Mouse (Mus musculus) heart, postnatal 0 days (tissue): ENCODE measurements around the gene P4hb. TPM values are rescaled to one million over a fixed set of nuclear protein-coding genes. Genes with fewer than 3 reads are reported as not detected.

Experiments
- ATAC-seq: fragments of 200-750 bp; cut with Nextera tagmentation; 2 replicates; pipeline ENCODE4 v1.8.0; 2017; ENCODE audit warnings: low read depth, moderate number of reproducible peaks, moderate library complexity; ENCODE audit not compliant: insufficient read depth
- DNase-seq: peaks from one replicate; pipeline ENCODE4 v3.0.0-alpha.2; 2016; ENCODE audit warnings: low spot score
- H3K27ac ChIP-seq: fragments of 300-500 bp; sonication (generic); 2 replicates; pipeline ENCODE4 v1.5.1; 2014; ENCODE audit warnings: low read depth, mild to moderate bottlenecking
- H3K27me3 ChIP-seq: fragments of 300-500 bp; sonication (generic); 2 replicates; pipeline ENCODE4 v1.6.1; 2014; ENCODE audit warnings: low read length, mixed read lengths; ENCODE audit not compliant: control insufficient read depth, insufficient read depth
- H3K36me3 ChIP-seq: fragments of 300-500 bp; sonication (generic); replicated peaks from 2 replicates; pipeline ENCODE4 v1.6.1; 2014; ENCODE audit warnings: low read length, mixed read lengths; ENCODE audit not compliant: control insufficient read depth, insufficient read depth
- H3K4me1 ChIP-seq: fragments of 300-500 bp; sonication (generic); 2 replicates; pipeline ENCODE4 v1.6.1; 2014; ENCODE audit warnings: antibody characterized with exemption; ENCODE audit not compliant: control insufficient read depth, insufficient read depth
- H3K4me2 ChIP-seq: fragments of 300-500 bp; sonication (generic); 2 replicates; pipeline ENCODE4 v1.6.1; 2014; ENCODE audit warnings: low read depth, mild to moderate bottlenecking, low read length, moderate library complexity
- H3K4me3 ChIP-seq: fragments of 300-500 bp; sonication (generic); 2 replicates; pipeline ENCODE4 v1.5.1; 2014; ENCODE audit warnings: low read depth, low read length
- H3K9ac ChIP-seq: fragments of 300-500 bp; sonication (generic); replicated peaks from 2 replicates; pipeline ENCODE4 v1.6.1; 2014; ENCODE audit warnings: low read depth, low read length, mixed read lengths
- H3K9me3 ChIP-seq: fragments of 300-500 bp; sonication (generic); replicated peaks from 2 replicates; pipeline ENCODE4 v1.6.1; 2016; ENCODE audit warnings: low read length; ENCODE audit not compliant: control insufficient read depth
- CTCF ChIP-seq: IDR thresholded peaks from 2 replicates; pipeline ENCODE4 v1.5.1; 2016; ENCODE audit warnings: antibody characterized with exemption, control low read depth, low read depth
- EP300 ChIP-seq: IDR thresholded peaks from 2 replicates; pipeline ENCODE4 v1.6.1; 2016; ENCODE audit warnings: antibody characterized with exemption, low read depth
- WGBS: fragments of 180-500 bp; shearing (Covaris S2); extraction: QIAGEN DNeasy Blood & Tissue Kit; methylation state at CpG from one replicate; pipeline ENCODE4 v1.1.7; 2014; 5-methylcytosine and 5-hydroxymethylcytosine counted together
- polyA plus RNA-seq: library from polyadenylated mRNA; unstranded; fragments of >200 nt; fragmentation: Nextera tagmentation; extraction: Ambion mirVana; gene quantifications from 2 replicates; pipeline ENCODE4 v1.2.1, GENCODE M21; 2015
- total RNA-seq: library from RNA; depleted of rRNA; stranded (reverse); fragments of >200 nt; gene quantifications from 2 replicates; pipeline ENCODE4 v1.2.3, GENCODE M21; 2014; ENCODE audit warnings: low replicate concordance

P4hb gene
- total and polyA plus RNA-seq, 2 experiments from 2014 or later: 232 to 261 TPM

DNA sequence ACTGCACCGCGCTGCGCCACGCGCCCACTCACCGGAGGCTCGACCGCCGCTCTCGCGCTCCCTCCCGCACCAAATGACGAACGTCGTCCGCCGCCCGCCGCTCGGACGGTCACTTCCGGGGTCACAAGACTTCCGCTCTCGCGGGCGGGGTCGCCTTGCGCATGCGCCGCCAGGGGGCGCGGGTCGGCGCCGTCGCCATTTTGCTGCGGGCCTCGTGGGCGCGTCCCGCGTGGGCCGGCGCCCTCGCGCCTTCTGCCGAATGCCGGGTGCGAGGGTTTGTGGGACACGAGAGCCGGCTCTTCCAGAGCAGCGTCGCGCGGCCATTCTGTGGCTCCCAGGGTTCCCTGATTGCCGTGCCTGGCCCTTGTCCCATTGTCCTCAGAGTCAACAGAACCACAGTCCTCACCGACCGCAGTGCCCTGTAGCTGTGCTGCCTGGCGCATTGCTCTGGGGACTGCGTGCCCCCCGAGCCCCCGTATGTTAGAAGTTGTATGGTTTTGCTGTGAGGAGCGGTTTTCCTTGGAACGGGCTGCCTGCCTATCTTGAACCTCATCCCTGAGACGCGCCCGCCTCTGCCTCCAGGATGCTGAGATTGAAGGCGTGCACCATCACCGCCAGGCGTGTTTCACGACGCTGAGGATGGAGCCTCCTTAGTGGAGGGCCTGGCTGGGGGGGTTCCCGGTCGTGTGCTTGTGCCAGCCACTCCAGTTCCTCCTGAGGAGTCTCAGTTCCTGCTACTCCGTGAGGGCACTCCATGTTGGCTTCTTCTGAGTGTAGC is 8.6 kb upstream of the P4hb start, which contains the start of gene Arhgdia:
Gene Arhgdia, minus strand, starts transcription at position 135 of the 778 bp plus-strand sequence.
- peak; percentile 38 for TF ChIP-seq CTCF
- TF ChIP-seq EP300: no peak
- peaks cover 22% of the 10 kb centered on the region for H3K4me1 ChIP-seq
- DNase-seq: peak; percentile 79
- H3K36me3 ChIP-seq: peaks cover 47% of the 10 kb centered on the region
- no peaks in the 10 kb centered on the region for H3K27me3 ChIP-seq
- peak; percentile 77 for ATAC-seq
- H3K4me3 ChIP-seq: peak within 1 kb of the TSS; percentile 69
- 5% methylated on average over 67 of the region's 75 CpGs for WGBS
- peak within 1 kb of the TSS; percentile 88 for H3K9ac ChIP-seq
- no peaks in the 10 kb centered on the region for H3K9me3 ChIP-seq
- H3K27ac ChIP-seq: peak within 1 kb of the TSS; percentile 91
- H3K4me2 ChIP-seq: peak within 1 kb of the TSS; percentile 90

DNA sequence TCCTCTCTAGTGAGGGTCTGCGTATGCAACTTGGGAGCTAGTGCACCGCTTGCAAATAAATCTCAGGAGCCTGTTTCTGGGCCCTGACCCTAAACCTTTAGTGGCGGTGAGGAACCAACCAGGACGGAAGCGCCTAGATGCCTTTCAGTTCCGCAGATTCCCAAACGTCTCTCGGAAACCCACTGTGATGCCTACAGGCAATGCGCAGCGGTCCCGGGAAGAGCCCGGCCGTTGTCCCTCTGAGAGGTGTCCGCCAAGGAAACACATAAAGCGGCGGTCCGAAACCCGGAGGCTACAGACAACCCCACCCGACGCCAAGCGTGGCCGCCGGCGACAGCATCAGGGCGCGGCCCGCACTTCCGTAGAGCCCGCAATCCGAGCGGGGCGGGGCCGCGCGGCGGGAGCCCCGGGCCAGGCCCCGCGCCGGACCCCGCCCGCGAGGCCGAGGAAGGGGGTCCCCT is 7.8 kb upstream of the P4hb start:
- Histone ChIP-seq H3K36me3 (peaks cover 41% of the 10 kb centered on the region), H3K4me2 (peak overlapping the region; percentile 90), H3K27ac (peak overlapping the region; percentile 91), H3K4me1 (peaks cover 22% of the 10 kb centered on the region), H3K4me3 (peak overlapping the region; percentile 69), H3K9me3 (no peaks in the 10 kb centered on the region), H3K27me3 (no peaks in the 10 kb centered on the region), H3K9ac (peak overlapping the region; percentile 88)
- TF ChIP-seq EP300 (no peak), CTCF (no peak)
- no peak for DNase-seq
- peak; percentile 61 for ATAC-seq
- under 1% methylated on average over 27 of the region's 44 CpGs for WGBS

DNA sequence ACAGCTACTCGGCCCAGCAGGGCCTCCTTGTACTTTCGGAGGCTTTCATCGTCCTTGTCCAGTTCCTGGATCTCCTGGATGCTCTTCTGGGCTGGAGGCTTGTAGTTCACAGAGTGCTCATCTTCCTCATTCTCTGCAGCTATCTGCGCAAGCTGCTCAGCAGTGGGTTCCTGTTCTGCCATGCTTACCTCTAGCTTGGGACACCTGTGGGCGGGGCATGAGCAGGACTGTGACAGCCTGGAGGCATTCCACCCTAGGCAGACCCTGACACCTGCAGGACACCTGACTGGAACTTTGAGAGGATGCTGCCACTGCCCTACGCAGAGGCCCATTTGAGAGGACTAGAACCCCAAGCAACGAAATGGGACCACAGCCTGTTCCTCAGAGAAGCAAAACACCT is 7.1 kb upstream of the P4hb start:
- no peaks in the 10 kb centered on the region for H3K9me3 ChIP-seq
- H3K4me3 ChIP-seq: peak overlapping the region; percentile 69
- H3K9ac ChIP-seq: peak overlapping the region; percentile 88
- DNase-seq (no peak), ATAC-seq (no peak)
- H3K27ac ChIP-seq: peak overlapping the region; percentile 91
- H3K4me2 ChIP-seq: peak overlapping the region; percentile 90
- TF ChIP-seq CTCF: no peak
- TF ChIP-seq EP300: no peak
- peaks cover 34% of the 10 kb centered on the region for H3K36me3 ChIP-seq
- H3K4me1 ChIP-seq: peaks cover 22% of the 10 kb centered on the region
- 41% methylated on average over 7 of the region's 7 CpGs for WGBS
- H3K27me3 ChIP-seq: no peaks in the 10 kb centered on the region

DNA sequence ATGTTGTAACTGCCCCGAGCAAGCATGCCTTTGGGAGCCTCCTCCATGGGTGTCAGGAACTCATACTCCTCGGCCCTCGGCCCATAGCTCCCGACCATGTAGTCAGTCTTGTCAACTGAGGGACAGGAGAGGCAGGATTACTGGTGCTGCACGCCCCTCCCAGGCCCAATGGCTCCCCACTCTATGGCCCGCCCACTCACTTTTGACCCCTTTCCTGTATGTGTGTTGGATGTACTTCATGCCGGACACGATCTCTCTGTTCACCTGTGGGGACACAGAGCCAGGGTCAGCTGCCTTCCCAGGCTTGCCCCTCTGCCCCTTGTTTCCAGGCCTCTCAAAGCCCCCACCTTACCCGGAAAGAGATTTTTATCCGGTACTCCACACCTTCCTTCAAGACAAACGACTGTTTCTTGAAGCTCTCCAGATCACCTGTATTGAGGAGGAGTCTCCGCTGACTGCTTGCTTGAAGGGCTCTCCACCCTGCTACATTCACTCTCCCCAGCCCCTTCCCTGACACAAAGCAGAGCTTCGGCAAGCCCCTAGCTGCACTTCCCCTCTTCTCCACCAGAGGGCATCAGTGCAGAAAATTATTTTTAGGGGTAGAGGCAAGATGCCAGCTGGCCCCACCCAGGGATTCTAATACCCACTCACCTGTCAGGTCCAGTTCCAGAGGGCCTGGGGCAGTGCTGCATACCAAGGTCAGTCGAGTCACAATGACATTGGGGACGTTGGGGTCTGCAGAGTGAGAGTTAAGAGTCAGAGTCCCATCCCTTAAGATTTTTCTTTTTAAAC is 6.5 kb upstream of the P4hb start:
- Histone ChIP-seq H3K9ac (no peak overlapping the region), H3K4me1 (peaks cover 27% of the 10 kb centered on the region), H3K36me3 (peaks cover 31% of the 10 kb centered on the region), H3K9me3 (no peaks in the 10 kb centered on the region), H3K4me2 (peak overlapping the region; percentile 90), H3K4me3 (peak overlapping the region; percentile 69), H3K27me3 (no peaks in the 10 kb centered on the region), H3K27ac (0 out of 2 replicates have a peak overlapping the region, but pooled peaks have one; percentile 91)
- TF ChIP-seq CTCF (peak; percentile 83), EP300 (no peak)
- DNase-seq (no peak), ATAC-seq (no peak)
- WGBS: 38% methylated on average over 15 of the region's 15 CpGs

DNA sequence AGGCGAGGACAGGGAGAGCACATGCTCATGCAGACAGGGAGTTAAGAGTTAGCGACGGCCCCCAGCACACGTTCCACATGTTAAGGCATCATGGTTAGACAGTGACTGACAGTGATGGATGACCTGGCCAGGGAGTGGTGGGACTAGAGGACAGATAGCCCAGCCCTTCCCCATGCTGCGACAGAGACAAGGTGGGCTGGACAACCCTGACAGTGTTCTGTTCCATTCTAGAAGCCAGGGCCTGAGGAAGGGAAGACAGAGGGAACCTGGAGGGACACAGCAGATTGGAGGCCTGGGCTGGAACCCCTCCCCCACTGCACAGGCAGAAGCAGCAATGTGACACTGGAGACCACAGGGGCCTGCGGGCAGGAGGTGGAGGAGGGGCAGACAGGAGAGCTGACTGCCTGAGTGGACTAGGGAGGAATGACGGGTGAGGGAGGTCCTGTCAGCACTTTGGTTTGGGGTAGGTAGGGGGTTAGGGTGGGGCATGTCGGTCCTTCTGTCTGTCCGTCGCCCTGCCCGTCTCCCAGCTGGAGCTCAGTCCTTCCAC is 5.7 kb upstream of the P4hb start:
- H3K4me3 ChIP-seq: no peak overlapping the region
- H3K9me3 ChIP-seq: no peaks in the 10 kb centered on the region
- H3K9ac ChIP-seq: no peak overlapping the region
- TF ChIP-seq CTCF (no peak), EP300 (no peak)
- 69% methylated on average over 8 of the region's 11 CpGs for WGBS
- H3K4me2 ChIP-seq: no peak overlapping the region
- peaks cover 28% of the 10 kb centered on the region for H3K36me3 ChIP-seq
- H3K4me1 ChIP-seq: peaks cover 34% of the 10 kb centered on the region
- no peak overlapping the region for H3K27ac ChIP-seq
- H3K27me3 ChIP-seq: no peaks in the 10 kb centered on the region
- DNase-seq (no peak), ATAC-seq (no peak)
